Mouse (Mus musculus): ENCODE measurements around the gene Rtn1. TPM values are rescaled to one million over a fixed set of nuclear protein-coding genes. Genes with fewer than 3 reads are reported as not detected.

Gene Rtn1
- polyA plus RNA-seq, 1 experiment from 2014 or later: 1,030 TPM

DNA sequence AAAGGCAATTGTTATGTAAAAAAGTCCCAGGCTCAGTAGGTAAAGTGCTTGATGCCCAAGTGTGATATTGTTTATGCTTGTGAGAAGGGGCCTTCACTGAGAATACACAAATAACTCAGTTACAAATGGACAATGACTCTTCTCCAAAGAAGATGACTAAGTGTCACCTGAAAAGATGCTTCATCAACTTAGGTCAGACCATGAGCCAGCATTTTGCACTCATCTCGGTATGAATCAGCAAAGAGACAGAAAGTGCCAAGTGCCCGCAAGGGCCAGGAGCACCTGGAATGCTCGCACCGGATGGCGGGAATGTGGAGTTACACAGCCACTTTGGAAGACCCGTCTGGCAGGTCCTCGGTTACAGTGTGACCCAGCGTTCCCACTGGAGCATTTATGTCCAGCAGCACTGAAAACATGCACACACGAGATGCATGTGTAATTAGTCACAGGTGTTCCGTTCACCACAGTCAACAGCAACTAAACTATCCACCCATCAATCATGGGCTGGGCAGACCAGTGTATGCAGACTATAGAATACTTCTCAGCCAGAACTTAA is 156.9 kb downstream of the Rtn1 start:
- Histone ChIP-seq H3K9me3 (no peaks in the 10 kb centered on the region), H3K36me3 (no peaks in the 10 kb centered on the region), H3K4me3 (no peak overlapping the region), H3K27ac (no peak overlapping the region), H3K9ac (no peak overlapping the region), H3K27me3 (replicated peaks) (no peaks in the 10 kb centered on the region), H3K4me2 (replicated peaks) (no peak overlapping the region), H3K4me1 (peaks cover 5% of the 10 kb centered on the region; the same call in 1 of the 2 replicates)
- WGBS: 72% methylated on average over 10 of the region's 10 CpGs
- ATAC-seq (ENCODE audit: low FRiP score, low read depth): no peak

GRCm38 (mm10) chr12:72244951-72245350 is 163.9 kb downstream of the Rtn1 start:
- Histone ChIP-seq H3K9me3 (no peaks in the 10 kb centered on the region), H3K27ac (no peak overlapping the region), H3K4me1 (no peaks in the 10 kb centered on the region), H3K9ac (no peak overlapping the region), H3K4me3 (no peak overlapping the region), H3K4me2 (replicated peaks) (no peak overlapping the region), H3K27me3 (replicated peaks) (no peaks in the 10 kb centered on the region), H3K36me3 (no peaks in the 10 kb centered on the region)
- no peak for ATAC-seq (ENCODE audit: low FRiP score, low read depth)
- 96% methylated on average over 1 of the region's 1 CpGs for WGBS

DNA sequence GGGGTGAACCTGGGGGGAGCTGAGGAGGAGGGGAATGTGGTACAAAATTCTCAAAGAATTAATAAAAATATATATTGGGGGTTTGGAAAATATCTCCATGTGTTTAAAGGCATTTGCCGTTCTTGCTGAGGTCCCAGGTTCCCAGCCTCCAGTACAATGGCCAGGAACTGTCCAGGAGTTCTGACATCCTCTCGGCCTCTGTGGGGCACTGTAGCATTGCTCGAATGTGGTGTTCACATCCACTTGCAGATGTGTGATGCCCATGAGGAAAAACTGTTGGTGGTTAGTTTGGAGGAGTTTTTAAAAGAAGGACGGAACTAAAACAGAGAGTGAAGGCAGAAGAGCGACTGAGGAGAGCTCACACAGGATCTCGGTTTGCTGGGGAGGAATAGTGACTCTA is 166.0 kb downstream of the Rtn1 start:
- 72% methylated on average over 6 of the region's 6 CpGs for WGBS
- Histone ChIP-seq H3K27me3 (replicated peaks) (no peaks in the 10 kb centered on the region), H3K4me2 (replicated peaks) (no peak overlapping the region), H3K4me1 (peaks cover 4% of the 10 kb centered on the region; the same call in 1 of the 2 replicates), H3K4me3 (no peak overlapping the region), H3K9ac (no peak overlapping the region), H3K27ac (no peak overlapping the region), H3K9me3 (no peaks in the 10 kb centered on the region), H3K36me3 (no peaks in the 10 kb centered on the region)
- ATAC-seq (ENCODE audit: low FRiP score, low read depth): no peak

DNA sequence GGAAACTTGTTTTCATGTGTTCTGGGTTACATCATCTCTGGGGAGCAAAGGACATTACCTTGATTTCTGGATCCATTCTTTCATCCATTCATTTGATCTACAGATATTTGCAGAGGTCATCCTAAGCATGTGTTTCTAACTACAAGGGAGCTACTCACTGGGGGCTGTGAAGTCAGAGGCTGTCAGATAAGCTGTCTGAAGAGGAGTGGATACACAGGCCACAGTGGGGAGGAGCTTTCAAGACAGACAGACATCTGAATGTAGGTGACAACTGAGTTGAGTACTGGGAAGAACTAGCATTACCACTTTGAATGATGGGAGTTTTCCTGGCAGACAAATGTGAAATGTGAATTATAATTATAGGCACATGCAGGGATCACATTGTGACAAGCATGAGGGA is 168.3 kb downstream of the Rtn1 start:
- Histone ChIP-seq H3K27me3 (replicated peaks) (peaks cover 3% of the 10 kb centered on the region; the same call in 1 of the 2 replicates), H3K4me1 (peaks cover 4% of the 10 kb centered on the region; the same call in 1 of the 2 replicates), H3K9ac (no peak overlapping the region), H3K9me3 (no peaks in the 10 kb centered on the region), H3K4me2 (replicated peaks) (no peak overlapping the region), H3K27ac (no peak overlapping the region), H3K4me3 (no peak overlapping the region), H3K36me3 (no peaks in the 10 kb centered on the region)
- no peak for ATAC-seq (ENCODE audit: low FRiP score, low read depth)

DNA sequence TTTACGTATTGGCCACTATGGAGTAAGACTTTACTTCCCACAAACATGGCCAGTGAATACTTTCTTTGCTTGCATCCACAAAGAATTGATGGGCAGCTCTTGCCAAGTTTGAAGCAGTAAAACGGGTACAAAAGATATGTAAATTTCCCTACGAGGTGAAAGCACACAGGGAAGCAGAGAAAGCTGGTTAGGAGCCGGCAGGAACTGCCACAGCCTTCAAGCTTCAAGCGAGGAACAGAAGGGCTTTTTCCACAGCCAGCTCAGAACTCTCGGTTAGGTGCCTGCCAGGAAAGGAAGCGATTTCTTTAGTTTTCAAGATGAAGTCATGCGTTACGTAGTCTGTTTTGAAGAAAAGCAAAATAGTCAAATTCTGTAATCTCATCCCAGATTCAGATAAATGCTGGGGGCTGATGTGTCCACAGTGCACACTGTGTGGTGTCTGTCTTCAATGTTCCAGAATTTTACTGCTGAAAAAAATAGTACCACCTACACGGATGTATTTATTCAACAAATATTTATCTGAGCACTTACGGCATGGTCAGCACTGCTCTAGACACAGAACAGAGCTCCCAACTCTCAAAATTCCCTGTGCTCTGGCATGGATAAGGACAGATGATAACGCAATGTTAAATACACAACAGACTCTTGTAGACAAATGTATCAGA is 169.5 kb downstream of the Rtn1 start:
- 39% methylated on average over 12 of the region's 12 CpGs for WGBS
- Histone ChIP-seq H3K27ac (no peak overlapping the region), H3K4me2 (replicated peaks) (no peak overlapping the region)

GRCm38 (mm10) chr12:72237251-72237650 is 171.6 kb downstream of the Rtn1 start:
- H3K9ac ChIP-seq: no peak overlapping the region
- H3K4me2 ChIP-seq (replicated peaks): peak overlapping the region; percentile 64; the same call in 1 of the 2 replicates
- ATAC-seq (ENCODE audit: low FRiP score, low read depth): no peak
- H3K27me3 ChIP-seq (replicated peaks): peaks cover 3% of the 10 kb centered on the region; the same call in 1 of the 2 replicates
- no peak overlapping the region for H3K4me3 ChIP-seq
- H3K9me3 ChIP-seq: no peaks in the 10 kb centered on the region
- no peak overlapping the region for H3K27ac ChIP-seq
- H3K4me1 ChIP-seq: peaks cover 13% of the 10 kb centered on the region
- 84% methylated on average over 2 of the region's 2 CpGs for WGBS
- H3K36me3 ChIP-seq: no peaks in the 10 kb centered on the region

More for the DNA sequence above, 169.5 kb downstream of the Rtn1 start:
- Histone ChIP-seq H3K9ac (no peak overlapping the region), H3K4me1 (peaks cover 4% of the 10 kb centered on the region; the same call in 1 of the 2 replicates), H3K4me3 (no peak overlapping the region), H3K27me3 (replicated peaks) (peaks cover 3% of the 10 kb centered on the region; the same call in 1 of the 2 replicates), H3K36me3 (no peaks in the 10 kb centered on the region), H3K9me3 (no peaks in the 10 kb centered on the region)
- ATAC-seq (ENCODE audit: low FRiP score, low read depth): no peak

GRCm38 (mm10) chr12:72236564-72237011 is 172.3 kb downstream of the Rtn1 start:
- Histone ChIP-seq H3K4me2 (replicated peaks) (peak overlapping the region; percentile 64), H3K4me1 (peaks cover 16% of the 10 kb centered on the region), H3K9me3 (no peaks in the 10 kb centered on the region), H3K27ac (peak overlapping the region; percentile 88), H3K36me3 (no peaks in the 10 kb centered on the region), H3K4me3 (peak overlapping the region; percentile 64), H3K9ac (peak overlapping the region; percentile 82), H3K27me3 (replicated peaks) (peaks cover 3% of the 10 kb centered on the region; the same call in 1 of the 2 replicates)
- WGBS: 1% methylated on average over 56 of the region's 56 CpGs
- peak; percentile 94 for ATAC-seq (ENCODE audit: low FRiP score, low read depth)

GRCm38 (mm10) chr12:72235621-72236351 is 173.1 kb downstream of the Rtn1 start:
- ATAC-seq (ENCODE audit: low FRiP score, low read depth): no peak
- Histone ChIP-seq H3K4me2 (replicated peaks) (peak overlapping the region; percentile 64), H3K27me3 (replicated peaks) (peaks cover 3% of the 10 kb centered on the region; the same call in 1 of the 2 replicates), H3K36me3 (no peaks in the 10 kb centered on the region), H3K27ac (peak overlapping the region; percentile 88), H3K4me1 (peaks cover 16% of the 10 kb centered on the region), H3K9me3 (no peaks in the 10 kb centered on the region), H3K9ac (peak overlapping the region; percentile 82), H3K4me3 (peak overlapping the region; percentile 64)
- 19% methylated on average over 12 of the region's 12 CpGs for WGBS

- H3K4me1 ChIP-seq: peaks cover 16% of the 10 kb centered on the region
- no peaks in the 10 kb centered on the region for H3K36me3 ChIP-seq
- ATAC-seq (ENCODE audit: low FRiP score, low read depth): no peak
- H3K27ac ChIP-seq: no peak overlapping the region
- H3K27me3 ChIP-seq (replicated peaks): peaks cover 3% of the 10 kb centered on the region; the same call in 1 of the 2 replicates
- no peaks in the 10 kb centered on the region for H3K9me3 ChIP-seq
- peak overlapping the region; percentile 64 for H3K4me2 ChIP-seq (replicated peaks)
- WGBS: 66% methylated on average over 9 of the region's 9 CpGs
- H3K9ac ChIP-seq: peak overlapping the region; percentile 82
- H3K4me3 ChIP-seq: peak overlapping the region; percentile 64
Observed at GRCm38 (mm10) chr12:72234966-72235365, 173.9 kb downstream of the Rtn1 start.

- Histone ChIP-seq H3K9me3 (no peaks in the 10 kb centered on the region), H3K4me3 (peak overlapping the region; percentile 64), H3K27ac (no peak overlapping the region), H3K4me1 (peaks cover 18% of the 10 kb centered on the region), H3K36me3 (no peaks in the 10 kb centered on the region), H3K27me3 (replicated peaks) (peaks cover 3% of the 10 kb centered on the region; the same call in 1 of the 2 replicates), H3K9ac (peak overlapping the region; percentile 82), H3K4me2 (replicated peaks) (peak overlapping the region; percentile 64)
- WGBS: 88% methylated on average over 3 of the region's 3 CpGs
- ATAC-seq (ENCODE audit: low FRiP score, low read depth): no peak
Observed at GRCm38 (mm10) chr12:72234151-72234550, 174.7 kb downstream of the Rtn1 start.

GRCm38 (mm10) chr12:72232826-72233790 is 175.7 kb downstream of the Rtn1 start:
- Histone ChIP-seq H3K27me3 (replicated peaks) (peaks cover 3% of the 10 kb centered on the region; the same call in 1 of the 2 replicates), H3K4me2 (replicated peaks) (peak overlapping the region; percentile 64), H3K9me3 (no peaks in the 10 kb centered on the region), H3K36me3 (no peaks in the 10 kb centered on the region), H3K4me3 (peak overlapping the region; percentile 64), H3K9ac (peak overlapping the region; percentile 82), H3K27ac (no peak overlapping the region), H3K4me1 (peaks cover 18% of the 10 kb centered on the region)
- WGBS: 60% methylated on average over 19 of the region's 19 CpGs
- ATAC-seq (ENCODE audit: low FRiP score, low read depth): no peak

Measured in neural tube, embryonic 12.5 days (tissue).